Mouse (Mus musculus): Measurements from ENCODE around the gene Hesx1.
"Not testable (repeated sequence)": the region's sequence is repeated elsewhere in the genome, so short reads cannot be mapped to it uniquely, and the experiment has no call there.

Hesx1 gene

DNA sequence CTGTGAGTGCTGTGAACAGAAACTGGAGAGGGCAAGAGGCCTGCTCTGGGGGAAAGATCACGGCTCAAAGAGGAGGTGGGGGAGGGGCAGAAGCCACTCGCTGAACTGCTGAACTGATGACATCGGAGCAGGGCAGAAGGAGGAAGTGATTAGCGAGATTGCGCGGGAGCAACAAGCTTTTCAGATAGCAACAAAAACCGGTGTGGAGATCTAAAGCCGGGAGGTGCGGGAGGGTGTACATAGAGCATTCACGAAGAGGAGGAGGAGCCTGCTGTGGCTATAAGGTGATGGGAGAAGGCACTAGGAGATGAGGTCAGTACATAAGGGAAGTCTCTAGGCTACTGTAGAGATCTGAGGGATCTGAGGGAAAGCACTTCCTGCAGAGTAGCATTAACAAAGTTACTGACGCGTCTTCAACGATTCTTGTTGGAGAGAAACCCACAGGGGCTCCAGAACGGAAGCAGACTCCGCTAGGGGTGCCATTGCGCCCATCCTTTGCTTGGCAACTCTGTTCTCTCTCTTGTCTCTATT is at the start of gene Hesx1:
Gene Hesx1, plus strand, starts transcription at position 206 of the 531 bp plus-strand sequence.
- DNase-seq (ENCODE audit: low spot score), result peak; percentile 58

DNA sequence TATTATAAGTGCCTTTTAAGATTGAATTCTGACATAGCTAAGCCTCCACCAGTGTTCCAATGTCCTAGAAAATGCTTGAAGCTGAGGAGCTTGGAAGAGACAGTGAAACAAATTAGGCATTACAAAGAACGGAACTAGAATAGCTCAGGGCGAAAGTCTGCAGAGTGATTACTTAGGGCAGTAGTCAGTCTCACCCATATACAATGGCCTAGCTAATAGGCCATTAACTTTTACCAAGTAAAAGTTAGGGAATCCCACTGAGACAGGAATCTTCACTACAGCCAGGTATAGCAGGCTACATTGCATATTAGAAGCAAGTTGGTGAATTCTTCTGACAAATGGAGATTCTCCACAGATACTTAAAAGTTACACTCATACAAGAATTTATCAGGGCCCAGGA is 38.1 kb upstream of the Hesx1 start:
- DNase-seq (ENCODE audit: low spot score), result not testable (repeated sequence)

DNA sequence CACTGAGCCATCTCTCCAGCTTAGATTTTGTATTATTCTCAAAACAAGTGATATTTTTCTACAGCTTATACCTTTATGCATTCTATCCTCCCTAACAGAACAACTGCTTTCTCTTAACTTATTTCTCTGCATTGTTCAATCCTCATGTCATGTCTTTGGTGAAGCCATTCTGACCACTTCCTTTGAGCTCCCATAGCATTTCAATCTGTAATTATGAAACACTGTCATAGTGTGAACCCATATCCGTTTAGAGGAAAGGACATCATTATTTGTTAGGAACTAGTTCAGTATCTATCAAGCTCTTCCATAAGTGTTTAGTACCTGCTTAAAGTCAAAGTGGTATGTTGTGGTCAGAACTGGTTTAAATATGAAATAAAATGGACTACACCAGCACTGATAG is 33.7 kb upstream of the Hesx1 start:
- DNase-seq (ENCODE audit: low spot score), result no peak

DNA sequence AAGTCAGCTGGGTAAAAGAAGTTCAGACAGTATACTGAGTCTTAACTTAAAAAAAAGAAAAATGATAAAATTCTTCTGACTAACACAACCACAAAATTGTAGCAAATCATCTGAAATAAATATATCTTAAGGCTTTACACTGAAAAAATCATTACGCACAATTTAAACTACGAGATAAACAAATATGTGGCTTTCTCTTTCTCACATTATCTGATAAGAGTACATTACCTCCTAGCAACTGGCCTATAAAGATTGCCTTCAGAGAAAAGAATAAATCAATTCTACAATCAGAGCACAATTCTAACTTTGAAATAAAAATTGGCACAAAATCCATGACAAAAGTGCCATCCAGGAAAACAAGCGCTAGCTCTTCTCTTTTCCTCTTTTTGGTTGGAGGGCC is 25.1 kb upstream of the Hesx1 start:
- no peak for DNase-seq (ENCODE audit: low spot score)

DNA sequence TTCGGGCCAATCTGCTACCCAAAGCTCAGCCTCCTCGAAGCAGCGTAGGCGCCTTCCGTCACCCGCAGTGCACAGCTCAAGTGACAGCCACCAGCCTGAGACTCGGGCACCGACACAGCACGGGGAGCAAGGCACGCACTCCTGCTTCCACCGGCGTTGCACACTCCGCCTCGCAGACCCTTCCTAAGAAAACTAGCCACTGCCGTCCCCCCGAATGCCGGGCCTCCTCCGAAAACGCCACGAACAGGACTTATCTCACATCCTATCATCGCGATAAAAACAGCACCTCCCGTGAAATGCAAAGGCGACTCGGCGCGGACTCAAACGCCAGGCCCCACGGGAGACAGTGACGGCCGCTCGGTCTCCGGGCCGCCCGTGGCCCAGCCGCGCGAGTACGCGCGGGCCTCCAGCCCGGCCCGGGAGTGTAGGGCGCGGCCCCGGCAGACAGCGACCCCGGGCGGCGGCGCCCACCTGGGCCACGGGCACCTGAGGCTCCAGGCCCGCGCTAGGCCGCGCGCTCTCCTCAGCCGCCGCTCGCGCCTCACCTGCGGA is 24.3 kb upstream of the Hesx1 start:
- peak; percentile 51 for DNase-seq (ENCODE audit: low spot score)

DNA sequence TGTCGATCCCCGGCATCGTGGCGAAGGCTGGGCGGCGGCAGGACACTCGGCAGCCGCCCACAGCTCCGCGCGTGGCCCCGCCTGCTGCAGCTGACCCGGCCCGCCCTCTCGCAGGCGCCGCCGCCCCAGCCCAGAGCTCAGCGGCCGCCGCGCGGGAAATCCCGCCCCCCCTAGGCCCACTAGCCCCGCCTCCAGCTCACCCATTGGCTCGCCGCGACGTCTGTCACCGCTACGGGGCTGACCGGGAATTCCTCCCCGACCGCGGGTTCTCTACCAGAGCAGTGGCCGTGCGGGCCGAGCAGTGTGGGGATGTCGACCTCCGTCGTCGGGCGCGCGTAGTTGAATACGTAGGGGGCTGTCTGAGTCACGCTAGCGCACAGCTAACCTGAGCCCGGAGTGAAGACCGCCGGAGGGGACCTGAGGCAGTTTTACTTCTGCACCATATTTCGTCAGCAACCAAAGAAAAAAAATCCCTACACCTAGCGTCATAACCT is 23.7 kb upstream of the Hesx1 start:
- peak; percentile 99 for DNase-seq (ENCODE audit: low spot score)

DNA sequence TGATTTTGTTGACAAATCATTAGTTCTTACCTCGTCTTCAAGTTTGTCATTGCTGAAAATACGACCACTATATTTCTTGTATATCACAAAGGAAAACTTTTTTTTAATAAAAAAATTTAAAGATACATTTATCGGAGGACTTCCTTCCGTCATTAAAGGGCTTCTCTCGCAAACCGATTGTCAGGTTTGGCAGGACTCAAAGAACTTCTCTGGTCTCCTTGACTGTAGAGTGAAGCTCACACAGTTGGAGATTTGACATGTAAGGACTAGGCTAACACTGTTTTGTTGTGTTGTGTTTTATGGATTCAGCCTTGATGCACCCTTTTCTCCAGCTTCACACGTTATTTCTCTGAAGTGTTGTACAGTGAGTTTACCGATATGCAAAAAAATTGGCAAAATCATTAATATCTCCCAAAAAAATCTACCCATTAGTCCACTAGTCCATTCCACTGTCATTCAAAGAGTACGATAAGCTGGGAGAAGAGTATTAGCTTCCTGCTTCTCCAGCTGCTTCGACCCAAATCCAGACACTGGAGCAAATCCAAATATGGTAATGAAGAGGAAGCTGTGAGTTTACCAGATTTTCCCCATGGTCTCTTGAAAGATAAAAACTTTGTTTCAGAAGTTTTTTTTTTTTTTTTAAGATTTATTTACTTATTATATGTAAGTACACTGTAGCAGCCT is 23.0 kb upstream of the Hesx1 start, which contains the start of gene Appl1:
Gene Appl1, minus strand, starts transcription at position 127 of the 684 bp plus-strand sequence.
- no peak for DNase-seq (ENCODE audit: low spot score)

DNA sequence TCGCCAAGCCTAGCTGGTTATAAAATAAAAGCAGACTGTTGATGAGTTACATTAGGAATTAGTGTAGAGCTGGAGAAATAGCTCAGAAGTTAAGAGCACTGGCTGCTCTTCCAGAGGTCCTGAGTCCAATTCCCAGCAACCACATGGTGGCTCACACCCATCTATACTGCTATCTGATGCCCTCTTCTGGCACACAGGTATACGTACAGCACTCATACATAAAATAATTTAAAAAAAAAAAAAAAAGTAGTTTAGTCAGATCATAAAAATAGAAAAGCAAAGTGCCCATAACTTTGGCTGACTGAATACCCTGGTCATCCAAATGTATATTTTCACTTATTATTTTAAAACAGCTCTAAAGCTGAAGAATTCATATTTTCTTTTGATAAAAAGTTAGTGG is 21.1 kb upstream of the Hesx1 start:
- no peak for DNase-seq (ENCODE audit: low spot score)

DNA sequence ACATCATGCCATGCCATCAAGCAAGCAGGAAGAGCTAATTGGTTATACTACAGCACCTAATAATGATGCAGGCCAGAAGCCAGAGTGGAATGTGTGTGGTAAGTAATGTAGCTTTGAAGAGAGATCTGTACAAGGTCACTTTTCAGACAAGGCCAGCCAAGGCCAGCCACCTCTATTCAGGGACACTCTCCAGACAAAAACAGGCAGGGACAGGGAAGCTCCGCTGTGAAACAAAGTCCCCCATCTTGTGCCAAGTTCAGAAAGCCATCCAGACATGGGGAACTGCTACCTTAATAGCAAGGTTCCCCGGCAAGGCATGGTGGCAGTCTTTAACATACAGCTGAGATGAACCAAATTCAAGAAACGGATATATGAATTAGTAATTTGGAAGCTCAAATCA is 18.7 kb upstream of the Hesx1 start:
- no peak for DNase-seq (ENCODE audit: low spot score)

DNA sequence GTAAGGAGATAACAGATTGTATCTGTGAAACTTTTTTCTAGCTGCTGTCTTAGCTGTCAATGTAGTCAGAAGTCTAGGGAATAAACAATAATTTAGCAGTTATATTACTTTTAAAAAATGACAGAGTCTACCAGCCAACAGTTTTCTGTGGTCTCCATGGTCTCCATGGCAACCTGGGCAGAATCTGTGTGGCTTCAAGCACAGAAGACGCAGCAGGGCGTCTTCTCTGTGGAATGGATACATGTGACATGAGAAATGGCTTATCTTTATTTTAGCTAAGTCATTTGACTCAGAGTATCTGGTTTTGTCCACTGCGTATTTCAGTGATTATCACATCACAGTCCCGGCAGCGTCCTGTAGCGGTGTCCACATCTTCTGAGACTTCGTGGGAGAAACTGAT is 18.0 kb upstream of the Hesx1 start:
- DNase-seq (ENCODE audit: low spot score), result no peak

DNA sequence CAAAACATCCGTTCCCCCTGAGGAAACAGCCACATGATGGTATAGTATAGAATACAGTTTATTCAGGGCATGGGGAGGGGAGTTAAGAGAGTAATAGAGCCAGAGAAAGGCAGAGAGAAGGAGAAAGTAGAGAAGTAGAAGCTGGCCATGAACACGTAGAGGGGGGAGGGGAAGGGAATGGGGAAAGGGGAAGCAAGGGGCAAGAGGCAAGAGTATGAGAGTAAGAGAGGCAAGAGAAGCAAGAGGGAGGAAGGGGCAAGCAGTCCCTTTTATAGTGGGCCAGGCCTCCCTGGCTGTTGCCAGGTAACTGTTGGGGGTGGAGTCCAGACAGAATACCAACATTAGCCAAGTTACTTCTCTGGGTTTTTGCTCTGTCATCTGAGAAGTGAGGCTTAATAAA is 16.7 kb upstream of the Hesx1 start:
- no peak for DNase-seq (ENCODE audit: low spot score)

DNA sequence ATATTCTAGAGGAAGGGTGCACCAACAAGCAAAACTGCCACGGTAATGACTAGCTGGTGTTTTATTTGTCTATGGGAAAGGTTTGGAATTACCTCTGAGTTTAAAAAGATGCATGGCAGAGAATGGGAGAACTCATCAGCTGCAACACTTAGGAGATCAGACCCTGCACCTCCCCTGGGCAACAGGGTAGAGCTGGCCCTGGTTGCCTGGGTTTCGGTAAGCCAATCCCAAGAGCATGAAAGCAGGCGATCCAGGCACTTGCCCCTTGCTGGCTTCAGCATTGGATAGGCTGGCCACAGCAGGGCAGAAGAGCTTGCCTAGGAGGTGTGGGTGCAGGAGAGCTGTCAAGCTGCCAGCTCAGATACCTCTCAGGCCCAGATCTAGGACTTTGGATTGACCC is 14.4 kb upstream of the Hesx1 start:
- no peak for DNase-seq (ENCODE audit: low spot score)

DNA sequence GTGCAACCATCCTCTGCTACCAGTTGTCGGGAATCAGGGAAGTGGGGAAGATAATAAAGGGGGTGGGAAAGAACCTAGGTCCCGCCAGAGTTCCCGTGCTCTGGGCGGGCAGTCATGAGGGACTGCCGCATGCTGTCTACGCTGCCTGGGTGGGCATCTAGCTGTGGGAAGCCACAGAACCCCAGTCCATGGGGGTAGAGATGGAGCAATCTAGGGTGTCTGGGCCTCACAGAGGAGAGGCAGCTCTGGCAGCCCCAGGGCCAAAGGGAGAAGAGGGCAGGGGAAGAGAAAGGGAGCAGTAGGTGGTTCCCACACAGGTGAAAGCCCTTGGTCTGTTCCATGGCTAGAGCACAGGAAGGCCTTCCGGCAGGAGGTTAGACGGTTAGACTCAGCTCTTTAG is 13.2 kb upstream of the Hesx1 start:
- no peak for DNase-seq (ENCODE audit: low spot score)

DNA sequence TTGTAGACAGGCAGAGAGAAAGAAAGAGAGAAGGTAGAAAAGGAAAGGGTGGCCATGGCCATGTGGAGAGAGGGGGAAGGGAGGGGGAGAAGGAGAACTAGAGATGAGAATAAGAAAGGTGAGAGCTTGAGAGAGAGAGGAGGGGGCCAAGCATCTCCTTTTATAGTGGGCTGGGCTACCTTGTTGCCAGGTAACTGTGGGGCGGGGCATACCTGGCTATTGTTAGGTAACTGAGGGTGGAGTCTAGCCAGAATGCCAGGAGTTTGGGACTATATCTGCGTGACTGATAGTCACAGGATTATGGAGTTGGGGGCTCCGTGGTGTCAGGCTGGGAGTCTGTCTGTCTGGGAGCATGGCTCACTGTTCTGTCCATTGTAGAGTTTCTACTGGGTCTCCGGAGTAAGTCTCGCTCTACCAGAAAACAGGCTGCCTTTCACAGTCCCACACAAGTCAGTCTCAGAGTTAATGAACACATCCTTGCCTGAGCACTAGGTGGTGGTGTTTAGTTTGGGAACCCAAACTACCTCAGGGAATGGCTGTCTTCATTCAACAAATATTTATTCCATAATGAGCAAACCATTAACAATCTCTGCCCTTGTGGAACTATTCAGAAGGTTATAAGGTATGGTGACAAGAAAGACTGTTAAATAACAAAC is 12.6 kb upstream of the Hesx1 start:
- DNase-seq (ENCODE audit: low spot score), result no peak

DNA sequence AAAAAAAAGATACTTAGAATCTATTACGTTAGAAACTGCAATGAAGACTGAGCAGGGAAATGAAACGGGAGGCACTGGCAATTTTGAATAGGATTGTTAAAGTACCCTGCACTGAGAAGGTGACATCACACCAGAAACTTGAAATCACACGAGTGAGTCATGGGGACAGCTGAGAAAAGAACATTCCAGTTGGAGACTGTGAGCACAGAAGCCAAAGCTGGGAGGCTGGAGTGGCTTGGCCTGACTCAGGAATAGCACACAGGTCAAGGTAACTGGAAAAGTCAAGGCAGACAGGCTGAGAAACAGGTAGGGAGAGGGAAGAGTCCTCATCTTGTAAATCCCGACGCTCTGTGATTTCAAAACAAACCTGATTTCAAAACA is 12.1 kb upstream of the Hesx1 start:
- DNase-seq (ENCODE audit: low spot score), result no peak

DNA sequence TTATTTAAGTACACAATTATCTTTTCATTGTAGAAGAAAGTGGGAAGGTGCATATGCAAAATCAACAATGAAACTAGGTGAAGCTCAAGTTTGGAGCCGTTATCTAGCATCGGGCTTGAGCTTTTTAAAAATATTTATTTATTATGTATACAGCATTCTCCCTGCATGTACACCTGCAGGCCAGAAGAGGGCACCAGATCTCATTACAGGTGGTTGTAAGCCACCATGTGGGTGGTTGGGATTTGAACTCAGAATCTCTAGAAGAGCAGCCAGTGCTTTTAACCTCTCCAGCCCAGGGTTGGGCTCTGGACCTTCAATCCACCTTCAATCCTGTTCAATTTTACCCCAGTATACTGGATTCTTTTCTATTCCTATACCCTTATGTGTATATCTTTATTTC is 5.5 kb upstream of the Hesx1 start:
- DNase-seq (ENCODE audit: low spot score), result no peak

DNA sequence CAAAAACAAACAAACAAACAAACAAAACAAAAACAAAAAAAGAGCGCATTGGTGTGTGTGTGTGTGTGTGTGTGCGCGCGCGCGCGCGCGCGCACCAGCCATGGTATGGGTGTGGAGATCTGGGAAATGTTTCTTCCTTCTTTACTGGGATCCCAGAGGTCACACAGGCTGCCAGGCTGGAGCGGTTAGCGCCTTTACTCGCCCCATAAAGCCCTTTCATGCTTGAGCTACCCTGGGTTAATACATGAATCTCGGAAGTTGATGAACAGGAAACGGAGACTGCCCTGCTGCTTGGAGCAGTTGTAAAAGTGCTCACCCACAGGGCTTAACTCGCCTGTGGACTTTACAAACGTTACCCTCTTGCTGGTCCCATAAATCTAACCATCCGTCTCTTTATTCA is 2.6 kb upstream of the Hesx1 start:
- no peak for DNase-seq (ENCODE audit: low spot score)

DNA sequence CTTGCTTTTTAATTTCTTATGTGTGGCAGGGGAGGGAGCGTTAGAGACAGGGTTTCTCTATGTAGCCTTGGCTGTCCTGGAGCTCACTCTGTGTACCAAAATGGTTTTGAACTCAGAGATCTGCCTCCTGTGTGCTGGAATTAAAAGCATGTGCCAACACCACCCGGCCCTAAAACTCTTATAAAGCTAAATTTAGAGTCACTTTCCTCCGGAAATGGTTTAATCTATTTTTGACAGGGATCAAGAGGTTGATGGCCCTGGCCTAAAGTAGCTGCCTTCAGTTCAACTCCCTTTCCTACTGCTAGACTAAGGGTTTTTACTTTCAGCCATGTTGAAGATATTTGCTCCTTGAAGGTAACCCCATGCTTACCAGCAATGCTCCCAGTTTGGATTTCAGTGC is 789 bp upstream of the Hesx1 start:
- no peak for DNase-seq (ENCODE audit: low spot score)

DNA sequence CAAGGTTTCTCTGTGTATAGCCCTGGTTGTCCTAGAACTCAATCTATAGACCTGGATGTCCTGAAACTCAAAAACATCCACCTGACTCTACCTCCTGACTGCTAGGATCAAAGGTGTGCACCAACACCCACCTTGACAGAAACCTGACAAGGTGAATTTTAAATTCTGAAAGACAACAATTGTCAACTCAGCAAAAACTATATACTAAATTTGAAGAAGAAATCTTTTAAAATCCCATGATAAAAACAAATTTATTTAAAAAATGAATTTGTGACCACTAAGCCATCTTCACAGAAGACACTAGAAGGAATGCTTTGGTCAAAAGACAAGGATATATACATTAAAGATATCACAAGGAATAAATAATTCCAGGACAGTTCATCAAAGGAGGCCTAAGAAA is 2.0 kb downstream of the Hesx1 start:
- DNase-seq (ENCODE audit: low spot score), result no peak

DNA sequence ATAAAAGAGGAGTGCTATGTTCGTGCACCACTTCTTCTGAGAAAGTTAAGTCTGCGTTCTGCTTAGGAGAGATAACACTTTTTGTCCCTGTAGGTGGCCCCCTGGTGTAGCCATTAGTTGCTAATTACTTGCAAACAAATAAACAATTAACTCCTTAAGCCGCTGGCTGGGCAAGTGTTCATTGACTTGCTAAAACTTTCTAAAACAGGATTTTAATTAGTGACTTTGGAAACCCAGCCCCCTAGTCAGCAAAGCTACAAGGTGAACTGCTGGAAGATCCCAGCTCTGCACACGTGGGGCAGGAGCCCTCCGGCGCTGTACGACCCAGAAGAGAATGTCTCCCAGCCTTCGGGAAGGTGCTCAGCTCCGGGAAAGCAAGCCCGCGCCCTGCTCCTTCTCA is 6.2 kb downstream of the Hesx1 start:
- no peak for DNase-seq (ENCODE audit: low spot score)

DNA sequence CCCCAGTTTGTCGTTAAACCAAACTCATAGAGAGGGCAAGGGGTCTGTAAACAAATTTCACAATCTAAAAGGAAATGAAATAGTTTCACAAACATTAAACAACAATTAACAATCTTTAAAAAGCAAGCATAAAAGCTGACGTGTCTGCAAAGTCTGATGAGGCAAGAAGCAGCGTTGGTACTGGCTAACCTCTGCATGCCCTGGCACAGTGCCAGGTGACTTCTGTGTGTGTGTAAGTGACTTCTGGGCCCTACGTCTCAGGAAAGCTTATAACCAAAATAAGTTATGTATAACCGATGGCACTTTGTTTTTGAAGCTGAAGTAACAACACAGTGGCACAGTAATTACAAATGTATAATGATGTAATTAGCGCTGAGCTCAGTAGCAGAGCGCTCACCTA is 10.7 kb downstream of the Hesx1 start:
- DNase-seq (ENCODE audit: low spot score), result no peak

DNA sequence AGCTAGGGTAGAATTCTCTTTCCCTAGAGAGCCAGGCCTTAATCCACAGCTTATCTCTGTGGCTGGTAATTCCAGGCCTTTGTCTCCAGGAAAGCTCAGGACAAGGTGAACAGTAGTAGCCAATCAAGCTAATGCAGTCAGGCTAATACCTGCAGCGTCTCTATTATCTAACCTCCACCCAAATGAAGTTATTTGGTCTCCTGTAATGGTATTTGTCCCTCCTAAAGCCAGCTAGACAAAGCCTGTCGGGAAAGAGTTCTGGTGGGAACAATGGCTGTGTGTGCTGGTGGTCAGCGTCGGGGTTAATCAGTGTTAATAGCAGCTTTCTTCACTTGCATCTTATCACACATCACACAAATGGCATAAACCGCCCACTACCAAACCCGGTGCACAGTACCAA is 11.7 kb downstream of the Hesx1 start:
- no peak for DNase-seq (ENCODE audit: low spot score)

DNA sequence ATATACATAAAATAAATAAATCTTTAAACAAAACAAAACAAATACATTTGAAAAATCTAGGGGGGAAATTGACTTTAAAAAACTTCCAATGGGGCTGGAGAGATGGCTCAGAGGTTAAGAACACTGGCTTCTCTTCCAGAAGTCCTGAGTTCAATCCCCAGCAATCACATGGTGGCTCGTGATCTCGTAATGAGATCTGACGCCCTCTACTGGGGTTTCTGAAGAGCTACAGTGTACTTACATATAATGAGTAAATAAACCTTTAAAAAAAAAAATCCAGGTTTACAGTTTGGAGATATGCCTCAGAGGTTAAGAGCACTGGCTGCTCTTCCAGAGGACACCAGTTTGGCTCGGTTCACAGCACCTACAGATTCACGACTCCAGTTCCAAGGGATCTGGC is 17.3 kb downstream of the Hesx1 start:
- DNase-seq (ENCODE audit: low spot score), result no peak
